Mouse (Mus musculus) olfactory bulb, adult 2 months (tissue): ENCODE measurements at regions not wholly inside any gene's neighbourhood (a gene's known extent, or its start where the extent isn't known, plus 50 kb on each side); places are given as distances from the start of the nearest gene placed in this dataset.

Experiments
- CTCF ChIP-seq: fragments of 200-500 bp; IDR thresholded peaks from 2 replicates; pipeline ENCODE4 v1.5.1; 2012; ENCODE audit warnings: low read depth, mild to moderate bottlenecking, low read length, moderate library complexity; ENCODE audit not compliant: insufficient read depth
- POLR2A ChIP-seq: fragments of 200-500 bp; IDR thresholded peaks from 2 replicates; pipeline ENCODE4 v1.6.1; 2012; ENCODE audit warnings: mild to moderate bottlenecking, low read depth, low read length, moderate library complexity; ENCODE audit not compliant: insufficient read depth

GRCm38 (mm10) chr3:143071839-143072373 lies 190.1 kb upstream of the Pkn2 start:
- TF ChIP-seq POLR2A (no peak), CTCF (no peak)
